Mouse (Mus musculus) adrenal gland (tissue): ENCODE measurements around the gene Thap12.

Experiments
- intact Hi-C: fragments of 180-260 bp; cut with DNase I; formaldehyde crosslinking; loops from one replicate; pipeline ENCODE4 v1.15.1; 2025
- long read RNA-seq, 2 experiments: library from polyadenylated mRNA; unstranded; transcript quantifications; one replicate each; pipeline ENCODE4 v2.0.0; 2020; ENCODE audit warnings: borderline replicate concordance in 1 of 2; ENCODE audit not compliant: insufficient replicate concordance in 1 of 2

Thap12 gene
- long read RNA-seq, experiment 1, partial matches to known transcripts = 8 of 10 reads
- long read RNA-seq, experiment 1, other reads (novel, unspliced or antisense) = 0 of 10 reads
- long read RNA-seq, experiment 2, partial matches to known transcripts = 5 of 9 reads
- long read RNA-seq, experiment 2, other reads (novel, unspliced or antisense) = 1 of 9 reads

DNA sequence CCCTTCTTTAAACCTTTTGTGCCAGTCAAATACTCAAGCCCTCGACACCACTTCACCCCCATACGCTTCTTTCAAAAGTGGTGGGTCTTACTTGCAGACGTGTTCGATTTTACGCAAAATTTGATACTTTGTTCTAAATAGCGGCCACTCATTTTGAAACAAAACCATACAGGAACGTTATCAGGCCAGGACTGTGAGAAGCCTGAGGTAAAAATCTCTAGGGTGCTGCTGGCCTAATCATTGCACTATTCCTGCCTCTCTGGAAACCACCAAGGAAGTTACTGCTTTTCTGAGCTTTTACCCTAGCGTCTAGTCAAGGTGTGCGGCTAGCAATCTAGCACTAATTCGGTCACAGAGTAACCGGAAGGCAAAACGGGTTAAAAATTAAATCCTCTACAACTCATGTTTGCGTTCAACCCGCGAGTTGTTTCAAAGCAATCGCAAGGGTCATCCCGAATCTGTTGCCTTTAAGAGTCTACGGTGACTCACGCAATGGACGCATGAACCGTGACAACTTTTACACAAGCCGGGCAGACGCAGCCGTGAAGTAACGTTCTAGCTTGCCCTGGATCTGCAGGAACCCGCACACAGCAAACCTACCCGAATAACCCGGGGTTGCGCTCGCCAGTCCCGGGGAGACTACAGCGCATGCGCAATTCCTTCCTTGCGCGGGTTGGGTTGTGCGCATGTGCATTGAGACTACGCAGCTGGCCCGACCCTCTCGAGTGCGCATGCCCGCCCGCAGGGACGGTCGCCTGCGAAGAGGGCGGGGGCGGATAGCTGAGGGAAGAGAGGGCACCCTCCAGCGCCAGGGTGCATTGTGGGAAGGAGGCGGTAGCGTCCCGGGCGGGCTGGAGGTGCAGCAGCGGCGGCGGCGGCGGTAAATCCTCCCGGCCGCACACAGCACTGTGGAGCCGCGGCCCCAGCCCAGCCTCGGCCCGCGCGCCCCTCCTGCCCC lies at the start of gene Thap12:
Gene Thap12, plus strand, starts transcription at position 821 of the 958 bp plus-strand sequence.
- intact Hi-C loops = no loop called here

GRCm38 (mm10) chr7:98655681-98656530 lies 47.0 kb upstream of the Thap12 start:
- intact Hi-C loops = loop anchor here (5.0 kb wide), 1 partner anchor 41 kb away; no protein-coding TSS in a partner anchor

- intact Hi-C loops = loop anchor here (5.0 kb wide), 1 partner anchor 41 kb away; no protein-coding TSS in a partner anchor
Measured at GRCm38 (mm10) chr7:98656531-98657221, 46.2 kb upstream of the Thap12 start, which contains the start of gene Emsy. Emsy (minus strand) TSS chr7:98656783.

GRCm38 (mm10) chr7:98665166-98665565 lies 37.7 kb upstream of the Thap12 start:
- intact Hi-C loops = no loop called here

GRCm38 (mm10) chr7:98665726-98666125 lies 37.2 kb upstream of the Thap12 start:
- intact Hi-C loops = no loop called here

DNA sequence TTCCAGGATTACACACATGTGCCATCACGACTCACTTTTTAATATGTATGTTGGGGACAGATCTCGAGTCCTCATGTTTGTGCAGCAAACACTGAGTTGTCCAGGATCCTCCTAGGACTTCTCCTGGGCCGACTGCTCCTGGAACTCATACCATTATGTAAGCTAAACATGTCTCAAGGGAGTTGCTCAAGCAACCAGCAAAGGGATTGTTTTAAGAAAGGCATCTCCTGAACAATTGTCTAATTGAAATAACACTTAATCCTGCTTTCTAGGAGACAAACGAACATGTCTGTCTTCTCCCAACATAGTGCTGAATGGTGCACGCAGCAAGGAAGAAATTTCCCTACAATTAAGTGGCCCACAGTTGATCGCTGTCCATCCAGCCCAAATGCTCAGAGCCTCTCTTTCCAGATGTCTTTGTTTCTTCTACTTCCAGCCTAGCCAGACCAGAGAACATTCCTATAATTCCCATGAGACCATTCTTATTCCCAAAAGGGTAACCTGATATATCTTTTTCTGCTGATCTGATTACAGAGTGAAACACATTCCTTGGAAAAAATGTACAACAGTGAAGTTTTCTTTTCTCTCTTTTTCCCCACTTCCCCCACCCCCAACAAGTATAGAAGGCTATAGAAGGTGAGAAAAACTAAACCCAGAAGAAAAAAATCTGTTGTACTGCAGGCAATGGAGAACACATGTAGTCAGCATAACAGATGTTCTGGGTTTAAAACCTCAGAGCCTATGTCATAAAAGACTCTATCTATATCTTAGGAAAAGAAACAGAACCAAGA lies 34.8 kb upstream of the Thap12 start:
- intact Hi-C loops = no loop called here

DNA sequence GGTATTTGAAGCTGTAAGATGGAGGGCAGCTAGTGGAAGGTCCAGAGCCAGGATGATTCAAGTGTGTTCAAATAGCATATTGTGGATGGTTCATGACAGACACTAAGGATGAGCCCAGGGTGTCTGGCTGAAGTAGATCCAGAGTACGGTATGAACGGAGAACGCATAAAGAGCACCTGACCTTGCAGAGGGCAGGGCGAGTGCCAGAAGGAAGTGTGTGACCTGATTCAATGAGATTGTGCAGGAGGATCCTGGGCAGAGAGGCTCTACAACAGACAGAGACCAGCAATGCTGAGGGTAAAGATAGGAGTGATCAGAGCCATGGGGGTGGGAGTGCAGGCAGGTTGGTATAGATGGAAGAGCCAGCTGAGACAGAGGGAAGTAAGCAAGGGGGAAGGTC lies 32.1 kb upstream of the Thap12 start:
- intact Hi-C loops = no loop called here

DNA sequence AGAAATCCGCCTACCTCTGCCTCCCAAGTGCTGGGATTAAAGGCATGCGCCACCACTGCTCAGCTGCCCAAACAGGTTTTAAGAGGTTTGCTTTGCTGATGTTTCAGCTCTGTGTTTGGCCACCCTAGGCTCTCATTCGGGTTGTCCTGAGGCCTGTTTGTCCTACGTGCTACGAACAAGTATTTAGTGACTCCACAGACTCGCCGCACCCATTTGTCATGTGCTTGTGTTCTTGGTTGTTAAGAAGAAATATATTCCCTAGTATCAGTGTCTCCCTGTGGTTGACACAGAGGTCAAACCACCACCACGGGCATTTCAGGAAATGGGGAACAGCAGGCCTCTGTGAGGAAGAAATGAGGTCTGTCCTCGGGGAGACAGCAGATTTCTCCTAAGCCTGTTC lies 31.5 kb upstream of the Thap12 start:
- intact Hi-C loops = no loop called here

GRCm38 (mm10) chr7:98672241-98672955 lies 30.5 kb upstream of the Thap12 start:
- intact Hi-C loops = no loop called here

GRCm38 (mm10) chr7:98674344-98674743 lies 28.6 kb upstream of the Thap12 start:
- intact Hi-C loops = no loop called here

- intact Hi-C loops = no loop called here
Measured at GRCm38 (mm10) chr7:98677511-98677910, 25.4 kb upstream of the Thap12 start.

DNA sequence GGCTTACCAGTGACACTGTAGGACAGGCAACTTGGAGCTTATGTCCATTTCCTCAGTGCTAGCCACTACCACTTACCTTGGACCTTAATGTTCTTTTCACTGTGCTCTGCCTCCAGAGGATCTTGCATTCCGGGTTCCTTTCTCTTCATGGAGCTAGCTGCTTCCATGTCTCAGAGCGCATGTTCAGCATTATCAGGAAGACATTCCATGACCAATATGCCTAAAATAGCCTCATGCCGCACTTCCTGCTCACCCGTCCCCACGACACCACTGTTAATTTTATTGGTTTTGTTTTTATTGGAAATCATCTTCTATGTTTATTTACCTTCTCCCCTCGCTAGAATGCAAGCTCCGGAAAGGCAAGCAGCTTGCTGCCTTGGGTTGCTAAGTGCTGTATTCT lies 24.5 kb upstream of the Thap12 start:
- intact Hi-C loops = no loop called here

- intact Hi-C loops = no loop called here
Measured at GRCm38 (mm10) chr7:98680691-98681090, 22.2 kb upstream of the Thap12 start.

GRCm38 (mm10) chr7:98682821-98683220 lies 20.1 kb upstream of the Thap12 start:
- intact Hi-C loops = no loop called here

GRCm38 (mm10) chr7:98685895-98686294 lies 17.0 kb upstream of the Thap12 start:
- intact Hi-C loops = no loop called here

GRCm38 (mm10) chr7:98690126-98690525 lies 12.8 kb upstream of the Thap12 start:
- intact Hi-C loops = no loop called here

DNA sequence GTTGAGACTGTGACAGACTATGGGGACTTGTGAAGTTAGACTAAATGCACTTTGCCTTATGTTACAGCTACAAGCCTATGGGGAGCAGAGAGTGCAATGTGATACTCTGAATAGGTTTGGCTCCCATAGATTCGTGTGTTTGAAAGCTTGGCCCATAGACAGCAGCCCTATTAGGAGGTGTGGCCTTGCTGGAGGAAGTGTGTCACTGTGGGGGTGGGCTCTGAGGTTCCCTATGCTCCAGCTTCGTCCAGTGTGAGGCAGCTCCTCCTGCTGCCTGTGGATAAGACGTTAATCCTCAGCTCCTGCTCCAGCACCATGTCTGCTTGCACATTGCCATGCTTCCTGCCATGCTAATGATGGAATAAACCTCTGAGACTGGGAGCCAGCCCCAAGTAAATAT lies 12.1 kb upstream of the Thap12 start:
- intact Hi-C loops = no loop called here

GRCm38 (mm10) chr7:98692761-98693546 lies 9.9 kb upstream of the Thap12 start:
- intact Hi-C loops = no loop called here

DNA sequence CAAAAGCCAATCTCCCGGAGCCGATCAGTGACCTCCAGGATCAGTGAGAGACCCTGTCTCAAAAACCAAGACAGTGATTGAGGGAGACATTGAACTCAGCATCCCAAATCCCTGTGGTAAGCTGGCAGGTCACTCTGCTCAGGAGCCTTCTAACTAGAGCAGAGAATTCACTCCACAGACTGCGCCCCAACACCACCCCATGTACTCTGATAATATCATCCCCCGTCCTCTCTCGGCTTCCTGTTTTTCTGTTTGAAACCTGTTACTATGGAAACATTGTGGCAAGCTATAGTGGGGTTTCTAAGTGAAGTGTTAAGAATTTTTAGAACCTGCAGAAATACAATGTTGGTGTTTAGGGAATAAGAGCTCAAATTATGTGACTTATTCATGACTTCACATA lies 8.9 kb upstream of the Thap12 start:
- intact Hi-C loops = no loop called here
